Mouse (Mus musculus) neutrophil, adult 5-6 weeks (primary cell): ENCODE results near the gene Fer1l5. TPM values are rescaled to one million over a fixed set of nuclear protein-coding genes. Genes with fewer than 3 reads are reported as not detected.

ENCODE experiments used
- ATAC-seq: fragments of 151-379, 151-347 bp; 2 replicates; pipeline ENCODE4 v1.8.0; 2017; ENCODE audit warnings: mild to moderate bottlenecking, moderate TSS enrichment; ENCODE audit not compliant: insufficient number of reproducible peaks, poor library complexity, low FRiP score, severe bottlenecking; ENCODE audit errors: extremely low read depth
- total RNA-seq: library from RNA; stranded (forward); fragments of 200-1000 nt; gene quantifications from 2 replicates; pipeline ENCODE4 v1.2.3, GENCODE M21; 2017

Gene Fer1l5
- total RNA-seq, 1 experiment from 2014 or later = 0.35 TPM

- no peak for ATAC-seq
These were observed 29.4 kb downstream of the Fer1l5 start for GRCm38 (mm10) chr1:36401509-36401908.

GRCm38 (mm10) chr1:36404531-36404930 lies 32.4 kb downstream of the Fer1l5 start:
- no peak for ATAC-seq

GRCm38 (mm10) chr1:36429511-36429910 lies 57.4 kb downstream of the Fer1l5 start:
- ATAC-seq = no peak

GRCm38 (mm10) chr1:36432999-36433398 lies 60.9 kb downstream of the Fer1l5 start:
- no peak for ATAC-seq

- ATAC-seq = no peak
These were observed 61.5 kb downstream of the Fer1l5 start for GRCm38 (mm10) chr1:36433616-36434015.

GRCm38 (mm10) chr1:36435071-36435470 lies 63.0 kb downstream of the Fer1l5 start:
- no peak for ATAC-seq

GRCm38 (mm10) chr1:36436515-36436914 lies 64.4 kb downstream of the Fer1l5 start:
- no peak for ATAC-seq

- ATAC-seq = no peak
These were observed 65.1 kb downstream of the Fer1l5 start for GRCm38 (mm10) chr1:36437223-36437622.

GRCm38 (mm10) chr1:36441101-36441500 lies 69.0 kb downstream of the Fer1l5 start:
- no peak for ATAC-seq

- ATAC-seq = peak; percentile 100
These were observed 72.7 kb downstream of the Fer1l5 start, which contains the start of gene Lman2l for GRCm38 (mm10) chr1:36444471-36445464. TSS of gene Lman2l (minus strand) at chr1:36445271.

GRCm38 (mm10) chr1:36445508-36445907 lies 73.4 kb downstream of the Fer1l5 start:
- ATAC-seq = no peak

- ATAC-seq = no peak
These were observed 74.2 kb downstream of the Fer1l5 start for GRCm38 (mm10) chr1:36446106-36446824.

- ATAC-seq = no peak
These were observed 74.8 kb downstream of the Fer1l5 start for GRCm38 (mm10) chr1:36446841-36447240.

GRCm38 (mm10) chr1:36454055-36454815 lies 82.1 kb downstream of the Fer1l5 start:
- no peak for ATAC-seq

GRCm38 (mm10) chr1:36457388-36458014 lies 85.4 kb downstream of the Fer1l5 start:
- no peak for ATAC-seq

GRCm38 (mm10) chr1:36458169-36458568 lies 86.1 kb downstream of the Fer1l5 start:
- ATAC-seq = no peak

GRCm38 (mm10) chr1:36461829-36462228 lies 89.7 kb downstream of the Fer1l5 start:
- peak; percentile 54; the same call in 1 of the 2 replicates for ATAC-seq

- ATAC-seq = no peak
These were observed 93.6 kb downstream of the Fer1l5 start for GRCm38 (mm10) chr1:36465641-36466160.
